Mouse (Mus musculus): Measurements from ENCODE around the gene Hax1. TPM values are rescaled to one million over a fixed set of nuclear protein-coding genes. Genes with fewer than 3 reads are reported as not detected.

Hax1 gene
- 125 TPM for polyA plus RNA-seq (2015; fragmentation: Illumina TruSeq; extraction: RNeasy Lipid Tissue Mini Kit (QIAGEN cat#74804); ENCODE audit: low read depth, low replicate concordance)

DNA sequence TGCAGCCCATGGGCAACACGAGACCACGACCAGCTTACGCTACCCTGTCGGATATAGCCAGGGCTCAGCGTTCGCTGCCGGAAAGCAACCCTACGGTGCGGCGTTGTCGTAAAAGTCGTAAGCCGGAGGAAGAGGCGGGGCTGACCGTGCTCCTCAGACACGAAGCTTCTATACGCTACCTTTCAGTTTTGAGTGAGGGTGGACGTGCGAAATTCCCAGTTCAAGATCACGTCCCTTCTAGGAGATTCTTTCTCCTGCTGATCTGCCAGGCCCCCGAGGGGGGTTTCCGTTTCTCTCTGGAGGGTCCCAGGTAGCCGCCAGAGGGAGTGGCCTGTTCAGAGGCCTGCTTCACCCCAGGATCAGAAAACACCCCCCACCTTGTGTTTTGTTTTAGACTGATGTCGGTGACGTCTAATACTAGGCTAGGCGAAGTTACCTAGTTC is at the start of gene Hax1:
TSS of gene Hax1 (minus strand) at position 169 of the 443 bp plus-strand sequence.

DNA sequence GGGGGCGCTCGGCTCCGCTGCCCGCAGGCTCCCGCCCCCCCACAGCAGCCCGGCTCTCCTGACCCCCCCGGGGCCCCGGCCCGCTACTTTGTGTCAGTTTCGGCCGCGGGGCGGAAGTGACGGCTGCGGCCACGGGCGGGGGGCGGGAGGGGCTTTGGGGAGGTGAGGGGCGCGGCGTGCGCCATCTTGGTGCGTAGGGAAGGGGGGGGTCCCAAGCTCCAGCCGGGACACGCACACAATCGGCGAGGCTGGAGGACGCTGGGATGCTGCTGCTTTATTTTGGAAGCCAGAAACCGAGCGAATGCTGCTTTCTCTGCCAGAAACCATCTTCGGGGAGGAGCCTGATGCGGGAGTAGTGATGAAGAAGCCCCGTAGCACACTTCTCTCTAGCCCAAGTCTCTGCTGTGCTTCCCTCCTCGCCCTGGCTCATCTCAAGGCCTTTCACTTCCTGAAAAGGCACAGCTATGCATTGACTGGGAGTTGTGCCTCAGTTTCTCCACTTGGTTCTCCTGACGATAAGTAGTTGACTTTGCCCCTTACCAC is 35.3 kb downstream of the Hax1 start, which contains the start of gene Atp8b2:
TSS of gene Atp8b2 (minus strand) at position 288 of the 543 bp plus-strand sequence.

Other genes with a start within 250 kb of the Hax1 start
- gene Chrnb2, start 234.1 kb downstream of the Hax1 start, polyA plus RNA-seq (2015; fragmentation: Illumina TruSeq; extraction: RNeasy Lipid Tissue Mini Kit (QIAGEN cat#74804); ENCODE audit: low read depth, low replicate concordance), result 23.4 TPM
- gene Ube2q1, start 225.2 kb downstream of the Hax1 start, polyA plus RNA-seq (2015; fragmentation: Illumina TruSeq; extraction: RNeasy Lipid Tissue Mini Kit (QIAGEN cat#74804); ENCODE audit: low read depth, low replicate concordance), result 96.2 TPM
- gene She, start 167.4 kb downstream of the Hax1 start, polyA plus RNA-seq (2015; fragmentation: Illumina TruSeq; extraction: RNeasy Lipid Tissue Mini Kit (QIAGEN cat#74804); ENCODE audit: low read depth, low replicate concordance), result 2.6 TPM
- 2.0 TPM for gene Il6ra, start 85.6 kb downstream of the Hax1 start, polyA plus RNA-seq (2015; fragmentation: Illumina TruSeq; extraction: RNeasy Lipid Tissue Mini Kit (QIAGEN cat#74804); ENCODE audit: low read depth, low replicate concordance)
- gene Atp8b2, start 35.3 kb downstream of the Hax1 start, polyA plus RNA-seq (2015; fragmentation: Illumina TruSeq; extraction: RNeasy Lipid Tissue Mini Kit (QIAGEN cat#74804); ENCODE audit: low read depth, low replicate concordance), result 49.7 TPM
- 126 TPM for gene 4933434E20Rik, start 52.9 kb upstream of the Hax1 start, polyA plus RNA-seq (2015; fragmentation: Illumina TruSeq; extraction: RNeasy Lipid Tissue Mini Kit (QIAGEN cat#74804); ENCODE audit: low read depth, low replicate concordance)
- 73.2 TPM for gene Ubap2l, start 53.8 kb upstream of the Hax1 start, polyA plus RNA-seq (2015; fragmentation: Illumina TruSeq; extraction: RNeasy Lipid Tissue Mini Kit (QIAGEN cat#74804); ENCODE audit: low read depth, low replicate concordance)
- 200 TPM for gene Tpm3, start 73.9 kb upstream of the Hax1 start, polyA plus RNA-seq (2015; fragmentation: Illumina TruSeq; extraction: RNeasy Lipid Tissue Mini Kit (QIAGEN cat#74804); ENCODE audit: low read depth, low replicate concordance)
- gene Nup210l, start 105.4 kb upstream of the Hax1 start, polyA plus RNA-seq (2015; fragmentation: Illumina TruSeq; extraction: RNeasy Lipid Tissue Mini Kit (QIAGEN cat#74804); ENCODE audit: low read depth, low replicate concordance), result 0.12 TPM
- 2,748 TPM for gene Rps27, start 214.9 kb upstream of the Hax1 start, polyA plus RNA-seq (2015; fragmentation: Illumina TruSeq; extraction: RNeasy Lipid Tissue Mini Kit (QIAGEN cat#74804); ENCODE audit: low read depth, low replicate concordance)
- 11.1 TPM for gene Rab13, start 214.9 kb upstream of the Hax1 start, polyA plus RNA-seq (2015; fragmentation: Illumina TruSeq; extraction: RNeasy Lipid Tissue Mini Kit (QIAGEN cat#74804); ENCODE audit: low read depth, low replicate concordance)
- gene Jtb, start 232.8 kb upstream of the Hax1 start, polyA plus RNA-seq (2015; fragmentation: Illumina TruSeq; extraction: RNeasy Lipid Tissue Mini Kit (QIAGEN cat#74804); ENCODE audit: low read depth, low replicate concordance), result 74.3 TPM
- gene Creb3l4, start 244.7 kb upstream of the Hax1 start, polyA plus RNA-seq (2015; fragmentation: Illumina TruSeq; extraction: RNeasy Lipid Tissue Mini Kit (QIAGEN cat#74804); ENCODE audit: low read depth, low replicate concordance), result 0.43 TPM
- 38.5 TPM for gene Slc39a1, start 249.4 kb upstream of the Hax1 start, polyA plus RNA-seq (2015; fragmentation: Illumina TruSeq; extraction: RNeasy Lipid Tissue Mini Kit (QIAGEN cat#74804); ENCODE audit: low read depth, low replicate concordance)

Measured in brain, adult 10 weeks (tissue).